Mouse (Mus musculus) midbrain, embryonic 16.5 days (tissue): ENCODE measurements at regions not wholly inside any gene's neighbourhood (a gene's known extent, or its start where the extent isn't known, plus 50 kb on each side); places are given as distances from the start of the nearest gene placed in this dataset.

ENCODE experiments used
- ATAC-seq: fragments of 200-750 bp; cut with Nextera tagmentation; 2 replicates; pipeline ENCODE4 v1.8.0; 2017; ENCODE audit warnings: moderate TSS enrichment
- H3K27ac ChIP-seq: fragments of 300-500 bp; sonication (generic); 2 replicates; pipeline ENCODE4 v1.5.1; 2014; ENCODE audit warnings: mild to moderate bottlenecking, low read length, mixed read lengths
- H3K27me3 ChIP-seq: fragments of 300-500 bp; sonication (generic); 2 replicates; pipeline ENCODE4 v1.6.1; 2014; ENCODE audit warnings: low read depth, low read length, mixed read lengths; ENCODE audit not compliant: control insufficient read depth, insufficient read depth
- H3K36me3 ChIP-seq: fragments of 300-500 bp; sonication (generic); 2 replicates; pipeline ENCODE4 v1.6.1; 2014; ENCODE audit warnings: mild to moderate bottlenecking, low read length, moderate library complexity, mixed read lengths; ENCODE audit not compliant: control insufficient read depth, insufficient read depth
- H3K4me1 ChIP-seq: fragments of 300-500 bp; sonication (generic); 2 replicates; pipeline ENCODE4 v1.6.1; 2014; ENCODE audit warnings: mild to moderate bottlenecking, low read length, mixed read lengths; ENCODE audit not compliant: control insufficient read depth, insufficient read depth
- H3K4me2 ChIP-seq: fragments of 300-500 bp; sonication (generic); 2 replicates; pipeline ENCODE4 v1.6.1; 2014; ENCODE audit warnings: mild to moderate bottlenecking, low read length, mixed read lengths
- H3K4me3 ChIP-seq: fragments of 300-500 bp; sonication (generic); 2 replicates; pipeline ENCODE4 v1.5.1; 2014; ENCODE audit warnings: low read depth, mild to moderate bottlenecking, low read length, moderate library complexity, mixed read lengths
- H3K9ac ChIP-seq: fragments of 300-500 bp; sonication (generic); 2 replicates; pipeline ENCODE4 v1.6.1; 2014; ENCODE audit warnings: low read depth, low read length, mixed read lengths
- H3K9me3 ChIP-seq: fragments of 300-500 bp; sonication (generic); replicated peaks from 2 replicates; pipeline ENCODE4 v1.6.1; 2014; ENCODE audit warnings: mild to moderate bottlenecking, low read length, mixed read lengths; ENCODE audit not compliant: control insufficient read depth, poor library complexity, severe bottlenecking
- WGBS: fragments of 180-500 bp; shearing (Covaris S2); extraction: QIAGEN DNeasy Blood & Tissue Kit; methylation state at CpG from one replicate; pipeline ENCODE4 v1.1.7; 2014; 5-methylcytosine and 5-hydroxymethylcytosine counted together

DNA sequence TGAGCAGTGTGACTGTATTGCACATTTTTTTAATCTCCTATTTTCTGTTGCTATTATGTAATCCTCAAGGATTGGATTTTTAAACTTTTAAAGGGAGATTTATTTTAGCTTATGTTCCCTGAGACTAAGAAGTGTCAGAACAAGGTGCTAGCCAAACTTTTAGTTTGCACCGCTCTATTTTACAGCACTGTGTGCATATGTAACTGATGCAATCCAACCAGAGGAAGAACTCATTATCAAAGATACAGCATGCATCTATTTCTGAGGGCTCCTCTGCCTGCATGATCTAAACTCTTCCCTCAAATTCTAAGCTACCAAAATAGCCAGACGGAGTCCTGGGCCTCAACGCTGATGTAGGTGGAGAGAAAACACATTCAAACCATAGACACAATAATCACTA, 1747.5 kb upstream of the Adam24 start:
- no peak for ATAC-seq
- 90% methylated on average over 3 of the region's 3 CpGs for WGBS
- Histone ChIP-seq H3K4me3 (no peak overlapping the region), H3K27me3 (no peaks in the 10 kb centered on the region), H3K4me2 (no peak overlapping the region), H3K4me1 (no peaks in the 10 kb centered on the region), H3K9me3 (no peaks in the 10 kb centered on the region), H3K36me3 (no peaks in the 10 kb centered on the region), H3K9ac (no peak overlapping the region), H3K27ac (no peak overlapping the region)

DNA sequence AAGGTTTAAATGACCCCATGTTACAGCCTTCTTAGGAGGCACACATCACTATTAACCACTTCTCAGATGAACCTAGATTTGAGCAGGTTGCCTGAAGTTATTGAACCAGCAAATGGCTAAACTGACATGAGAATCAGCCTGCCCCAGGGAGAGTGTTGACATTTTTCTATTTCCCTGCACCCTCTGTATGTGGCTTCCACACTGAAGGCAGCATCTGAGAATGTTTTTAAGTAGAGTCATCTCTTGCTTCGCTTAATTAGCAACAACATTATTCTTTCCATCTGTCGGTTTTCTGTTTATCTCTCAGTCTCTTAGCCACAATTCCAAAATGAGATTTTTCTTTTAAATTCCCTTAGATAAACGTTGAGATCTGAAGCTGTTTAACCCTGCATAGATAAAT, 1747.0 kb upstream of the Adam24 start:
- H3K4me3 ChIP-seq = no peak overlapping the region
- no peak overlapping the region for H3K27ac ChIP-seq
- H3K27me3 ChIP-seq = no peaks in the 10 kb centered on the region
- H3K4me2 ChIP-seq = no peak overlapping the region
- no peaks in the 10 kb centered on the region for H3K9me3 ChIP-seq
- H3K36me3 ChIP-seq = no peaks in the 10 kb centered on the region
- ATAC-seq = no peak
- no peaks in the 10 kb centered on the region for H3K4me1 ChIP-seq
- WGBS = 63% methylated on average over 3 of the region's 3 CpGs
- no peak overlapping the region for H3K9ac ChIP-seq

DNA sequence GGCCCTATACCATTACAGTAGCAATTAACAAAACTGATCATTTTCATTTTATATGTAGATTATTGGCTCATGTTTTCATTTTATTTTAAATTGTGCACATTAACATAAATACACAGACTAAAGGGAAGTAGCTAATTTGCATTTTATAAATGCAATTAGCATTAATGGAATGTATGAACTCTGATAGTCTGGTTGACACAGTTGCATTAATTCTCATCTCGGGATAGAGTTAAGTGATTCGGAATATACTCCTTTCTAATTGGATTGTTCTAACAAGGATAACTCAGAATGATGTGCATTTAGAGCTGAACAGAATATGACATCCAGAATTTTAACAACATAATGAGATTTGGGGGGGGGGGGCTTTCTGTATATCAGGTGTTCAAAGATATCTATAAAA, 1746.5 kb upstream of the Adam24 start:
- Histone ChIP-seq H3K4me2 (no peak overlapping the region), H3K9ac (no peak overlapping the region), H3K4me1 (no peaks in the 10 kb centered on the region), H3K27me3 (no peaks in the 10 kb centered on the region), H3K4me3 (no peak overlapping the region), H3K36me3 (no peaks in the 10 kb centered on the region), H3K9me3 (no peaks in the 10 kb centered on the region), H3K27ac (no peak overlapping the region)
- ATAC-seq = 0 out of 2 replicates have a peak, but pooled peaks have one; percentile 60
- 74% methylated on average over 2 of the region's 2 CpGs for WGBS
